Mouse (Mus musculus) liver, embryonic 16.5 days (tissue): Measurements from ENCODE around the gene Vps37b. TPM values are rescaled to one million over a fixed set of nuclear protein-coding genes. Genes with fewer than 3 reads are reported as not detected.

Source experiments
- ATAC-seq: fragments of 200-750 bp; cut with Nextera tagmentation; 2 replicates; pipeline ENCODE4 v1.8.0; 2017; ENCODE audit warnings: low read depth, mild to moderate bottlenecking, moderate number of reproducible peaks, moderate library complexity
- H3K27ac ChIP-seq: fragments of 300-500 bp; sonication (generic); 2 replicates; pipeline ENCODE4 v1.5.1; 2014; ENCODE audit warnings: mild to moderate bottlenecking, low read length
- H3K27me3 ChIP-seq: fragments of 300-500 bp; sonication (generic); 2 replicates; pipeline ENCODE4 v1.6.1; 2014; ENCODE audit warnings: low read depth, low read length, mixed read lengths; ENCODE audit not compliant: control insufficient read depth, insufficient read depth
- H3K36me3 ChIP-seq: fragments of 300-500 bp; sonication (generic); 2 replicates; pipeline ENCODE4 v1.6.1; 2014; ENCODE audit warnings: mild to moderate bottlenecking; ENCODE audit not compliant: control insufficient read depth, insufficient read depth
- H3K4me1 ChIP-seq: fragments of 300-500 bp; sonication (generic); 2 replicates; pipeline ENCODE4 v1.6.1; 2014; ENCODE audit warnings: low read depth, low read length, mixed read lengths; ENCODE audit not compliant: control insufficient read depth
- H3K4me2 ChIP-seq: fragments of 300-500 bp; sonication (generic); 2 replicates; pipeline ENCODE4 v1.6.1; 2014; ENCODE audit warnings: low read depth, low read length, mixed read lengths
- H3K4me3 ChIP-seq: fragments of 300-500 bp; sonication (generic); 2 replicates; pipeline ENCODE4 v1.5.1; 2014; ENCODE audit warnings: low read depth, mild to moderate bottlenecking, low read length
- H3K9ac ChIP-seq: fragments of 300-500 bp; sonication (generic); 2 replicates; pipeline ENCODE4 v1.6.1; 2014; ENCODE audit warnings: low read depth, low read length
- H3K9me3 ChIP-seq: fragments of 300-500 bp; sonication (generic); replicated peaks from 2 replicates; pipeline ENCODE4 v1.6.1; 2016; ENCODE audit warnings: low read length; ENCODE audit not compliant: control insufficient read depth
- WGBS: fragments of 180-500 bp; shearing (Covaris S2); extraction: QIAGEN DNeasy Blood & Tissue Kit; methylation state at CpG from one replicate; pipeline ENCODE4 v1.1.7; 2014; ENCODE audit not compliant: insufficient replicate concordance; 5-methylcytosine and 5-hydroxymethylcytosine counted together
- polyA plus RNA-seq: library from polyadenylated mRNA; unstranded; fragments of >200 nt; fragmentation: Nextera tagmentation; extraction: Ambion mirVana; gene quantifications from 2 replicates; pipeline ENCODE4 v1.2.1, GENCODE M21; 2015

Vps37b gene
- polyA plus RNA-seq, 1 experiment from 2014 or later: 16.3 TPM

GRCm38 (mm10) chr5:124028680-124029079, 3.4 kb downstream of the Vps37b start:
- H3K27ac ChIP-seq: peak overlapping the region; percentile 47; the same call in 1 of the 2 replicates
- no peak overlapping the region; the same call in 1 of the 2 replicates for H3K9ac ChIP-seq
- no peaks in the 10 kb centered on the region for H3K27me3 ChIP-seq
- peak overlapping the region; percentile 27 for H3K4me2 ChIP-seq
- peaks cover 4% of the 10 kb centered on the region; the same call in 1 of the 2 replicates for H3K36me3 ChIP-seq
- WGBS: 27% methylated on average over 7 of the region's 7 CpGs
- no peaks in the 10 kb centered on the region for H3K9me3 ChIP-seq
- H3K4me1 ChIP-seq: peaks cover 70% of the 10 kb centered on the region
- peak overlapping the region; percentile 6; the same call in 1 of the 2 replicates for H3K4me3 ChIP-seq
- ATAC-seq: no peak

GRCm38 (mm10) chr5:124027702-124028470, 4.2 kb downstream of the Vps37b start:
- Histone ChIP-seq H3K4me3 (peak overlapping the region; percentile 6; the same call in 1 of the 2 replicates), H3K9ac (peak overlapping the region; percentile 21; the same call in 1 of the 2 replicates), H3K36me3 (peaks cover 4% of the 10 kb centered on the region; the same call in 1 of the 2 replicates), H3K9me3 (no peaks in the 10 kb centered on the region), H3K4me1 (peaks cover 78% of the 10 kb centered on the region), H3K27me3 (no peaks in the 10 kb centered on the region), H3K4me2 (peak overlapping the region; percentile 27), H3K27ac (peak overlapping the region; percentile 47)
- WGBS: 47% methylated on average over 19 of the region's 19 CpGs
- ATAC-seq: no peak

GRCm38 (mm10) chr5:124026568-124026967, 5.5 kb downstream of the Vps37b start:
- H3K9me3 ChIP-seq: no peaks in the 10 kb centered on the region
- H3K9ac ChIP-seq: peak overlapping the region; percentile 5; the same call in 1 of the 2 replicates
- no peaks in the 10 kb centered on the region for H3K27me3 ChIP-seq
- peaks cover 4% of the 10 kb centered on the region; the same call in 1 of the 2 replicates for H3K36me3 ChIP-seq
- WGBS: 75% methylated on average over 5 of the region's 5 CpGs
- peak overlapping the region; percentile 60 for H3K27ac ChIP-seq
- ATAC-seq: no peak
- no peak overlapping the region for H3K4me3 ChIP-seq
- H3K4me2 ChIP-seq: no peak overlapping the region
- H3K4me1 ChIP-seq: peaks cover 83% of the 10 kb centered on the region

GRCm38 (mm10) chr5:124025587-124026441, 6.3 kb downstream of the Vps37b start:
- no peak overlapping the region for H3K4me3 ChIP-seq
- peak overlapping the region; percentile 60 for H3K27ac ChIP-seq
- no peaks in the 10 kb centered on the region for H3K27me3 ChIP-seq
- peak overlapping the region; percentile 11 for H3K9ac ChIP-seq
- H3K36me3 ChIP-seq: peaks cover 4% of the 10 kb centered on the region; the same call in 1 of the 2 replicates
- H3K4me2 ChIP-seq: 0 out of 2 replicates have a peak overlapping the region, but pooled peaks have one; percentile 2
- peaks cover 89% of the 10 kb centered on the region for H3K4me1 ChIP-seq
- 77% methylated on average over 15 of the region's 15 CpGs for WGBS
- ATAC-seq: peak; percentile 25; the same call in 1 of the 2 replicates
- H3K9me3 ChIP-seq: no peaks in the 10 kb centered on the region

GRCm38 (mm10) chr5:124025146-124025545, 6.9 kb downstream of the Vps37b start:
- 53% methylated on average over 9 of the region's 9 CpGs for WGBS
- H3K9ac ChIP-seq: no peak overlapping the region; the same call in 1 of the 2 replicates
- H3K4me2 ChIP-seq: no peak overlapping the region
- H3K9me3 ChIP-seq: no peaks in the 10 kb centered on the region
- peaks cover 6% of the 10 kb centered on the region; the same call in 1 of the 2 replicates for H3K36me3 ChIP-seq
- no peak overlapping the region for H3K4me3 ChIP-seq
- H3K4me1 ChIP-seq: peaks cover 88% of the 10 kb centered on the region
- H3K27me3 ChIP-seq: no peaks in the 10 kb centered on the region
- ATAC-seq: 0 out of 2 replicates have a peak, but pooled peaks have one; percentile 50
- peak overlapping the region; percentile 60 for H3K27ac ChIP-seq

- no peak for ATAC-seq
- Histone ChIP-seq H3K9ac (no peak overlapping the region; the same call in 1 of the 2 replicates), H3K4me2 (no peak overlapping the region), H3K36me3 (peaks cover 6% of the 10 kb centered on the region; the same call in 1 of the 2 replicates), H3K4me1 (peaks cover 89% of the 10 kb centered on the region), H3K4me3 (no peak overlapping the region), H3K27ac (peak overlapping the region; percentile 55), H3K27me3 (no peaks in the 10 kb centered on the region), H3K9me3 (no peaks in the 10 kb centered on the region)
- 76% methylated on average over 6 of the region's 6 CpGs for whole genome bisulfite sequencing
Measured at GRCm38 (mm10) chr5:124024677-124025076, 7.4 kb downstream of the Vps37b start.

GRCm38 (mm10) chr5:124022365-124022764, 9.7 kb downstream of the Vps37b start:
- Histone ChIP-seq H3K36me3 (peaks cover 6% of the 10 kb centered on the region; the same call in 1 of the 2 replicates), H3K27me3 (no peaks in the 10 kb centered on the region), H3K9me3 (no peaks in the 10 kb centered on the region), H3K4me1 (peaks cover 91% of the 10 kb centered on the region), H3K27ac (peak overlapping the region; percentile 74), H3K4me3 (no peak overlapping the region), H3K4me2 (peak overlapping the region; percentile 17), H3K9ac (peak overlapping the region; percentile 38; the same call in 1 of the 2 replicates)
- 10% methylated on average over 7 of the region's 7 CpGs for WGBS
- ATAC-seq: no peak

- Histone ChIP-seq H3K4me2 (peak overlapping the region; percentile 17), H3K36me3 (peaks cover 5% of the 10 kb centered on the region; the same call in 1 of the 2 replicates), H3K27me3 (no peaks in the 10 kb centered on the region), H3K9me3 (no peaks in the 10 kb centered on the region), H3K9ac (peak overlapping the region; percentile 38; the same call in 1 of the 2 replicates), H3K4me1 (peaks cover 95% of the 10 kb centered on the region), H3K4me3 (no peak overlapping the region), H3K27ac (peak overlapping the region; percentile 74)
- 54% methylated on average over 11 of the region's 11 CpGs for WGBS
- ATAC-seq: no peak
Measured at GRCm38 (mm10) chr5:124021701-124022100, 10.4 kb downstream of the Vps37b start.
